Mouse (Mus musculus) T-helper 2 cell (primary cell): ENCODE data around the gene Zfp213.

Source experiments
- in situ Hi-C: fragments of 300-600 bp; cut with MboI, MseI; formaldehyde crosslinking; loops from one replicate; pipeline ENCODE4 v1.15.1; 2025; ENCODE audit warnings: high pct_unique_total_duplicates

Zfp213 gene

DNA sequence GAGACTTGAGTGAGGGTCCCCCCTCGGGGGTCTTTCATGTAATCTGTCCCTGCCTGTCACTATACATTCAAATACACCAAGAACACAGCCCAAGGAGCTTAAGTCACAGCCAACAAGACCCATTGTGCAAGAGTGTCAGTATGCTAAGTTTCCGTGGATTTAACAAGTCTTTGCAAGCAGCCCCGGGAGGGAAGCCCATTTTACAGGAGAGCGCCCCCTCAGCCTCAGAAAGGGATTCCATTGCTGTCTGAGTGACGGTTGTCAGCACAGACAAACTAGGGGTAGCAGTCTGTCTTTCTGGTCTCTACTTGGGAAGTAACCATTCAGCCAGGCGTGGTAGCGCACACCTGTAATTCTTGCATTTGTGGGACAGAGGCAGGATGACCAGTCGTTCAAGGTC, 10.1 kb upstream of the Zfp213 start:
- in situ Hi-C loops, result loop anchor here (25.0 kb wide), 2 partner anchors 387 to 1137 kb away; partner anchors contain the start of gene Zfp40

DNA sequence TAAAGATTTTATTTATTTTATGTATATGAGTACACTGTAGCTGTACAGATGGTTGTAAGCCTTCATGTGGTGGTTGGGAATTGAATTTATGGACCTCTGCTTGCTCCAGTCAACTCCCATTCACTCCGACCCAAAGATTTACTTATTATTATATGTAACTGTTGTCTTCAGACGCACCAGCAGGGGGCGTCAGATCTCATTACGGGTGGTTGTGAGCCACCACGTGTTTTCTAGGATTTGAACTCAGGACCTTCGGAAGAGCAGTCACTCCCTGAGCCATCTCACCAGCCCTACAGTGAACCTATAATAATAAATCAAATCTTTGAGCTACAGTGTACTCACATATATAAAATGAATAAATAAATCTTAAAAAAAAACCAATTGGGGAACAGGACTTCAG, 8.0 kb upstream of the Zfp213 start:
- in situ Hi-C loops, result loop anchor here (25.0 kb wide), 2 partner anchors 385 to 1135 kb away; partner anchors contain the start of gene Zfp40

- in situ Hi-C loops, result loop anchor here (25.0 kb wide), 2 partner anchors 384 to 1134 kb away; partner anchors contain the start of gene Zfp40
Measured at GRCm38 (mm10) chr17:23571084-23571483, 7.0 kb upstream of the Zfp213 start.

DNA sequence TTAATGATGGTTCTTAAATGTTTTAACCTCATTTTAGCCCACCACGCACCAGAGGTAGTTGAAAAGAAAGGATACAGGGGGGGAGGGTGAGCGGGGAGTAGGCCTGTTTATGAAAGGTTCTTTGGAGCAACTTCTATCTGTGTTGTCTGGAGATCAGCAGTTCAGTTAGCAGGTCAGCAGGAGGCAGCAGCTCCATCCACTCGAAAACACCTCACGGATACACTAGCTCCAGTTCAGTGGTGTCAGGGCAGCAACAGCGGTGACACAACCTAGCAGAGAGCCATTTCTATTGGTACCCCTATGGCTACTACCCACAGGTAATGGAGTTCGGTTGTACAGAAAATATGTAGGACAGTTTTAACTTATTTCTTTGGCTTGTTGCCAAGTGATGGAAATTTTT, 6.0 kb upstream of the Zfp213 start:
- in situ Hi-C loops, result loop anchor here (25.0 kb wide), 2 partner anchors 383 to 1133 kb away; partner anchors contain the start of gene Zfp40

- in situ Hi-C loops, result loop anchor here (5.0 to 25.0 kb wide), 4 partner anchors 34 to 1131 kb away; partner anchors contain the start of genes Zfp40, Zfp945 and Zscan10
Measured at GRCm38 (mm10) chr17:23568370-23568769, 4.3 kb upstream of the Zfp213 start.

GRCm38 (mm10) chr17:23566787-23567186, 2.7 kb upstream of the Zfp213 start:
- in situ Hi-C loops, result loop anchor here (5.0 to 25.0 kb wide), 4 partner anchors 36 to 1129 kb away; partner anchors contain the start of genes Zfp40, Zfp945 and Zscan10

DNA sequence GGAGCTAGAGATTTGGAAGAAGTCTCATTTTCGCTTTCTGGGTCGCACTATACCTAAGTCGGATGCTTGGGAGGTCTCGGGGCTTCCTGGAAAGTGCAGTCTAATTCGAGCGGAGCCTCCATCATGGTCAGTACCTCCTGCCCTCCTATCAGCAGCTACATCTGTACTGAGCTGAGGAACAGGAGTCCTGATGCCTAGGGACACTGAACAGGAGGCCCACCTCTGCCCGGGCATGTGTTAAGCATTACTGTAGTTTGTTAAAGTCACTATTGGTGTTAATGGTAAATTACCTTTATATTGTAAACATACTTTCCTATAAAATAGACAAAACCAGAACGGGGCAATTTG, 304 bp upstream of the Zfp213 start:
- in situ Hi-C loops, result loop anchor here (10.0 to 25.0 kb wide), 3 partner anchors 377 to 1127 kb away; partner anchors contain the start of genes Zfp40 and Zfp945

GRCm38 (mm10) chr17:23559767-23560166, 4.3 kb downstream of the Zfp213 start:
- in situ Hi-C loops, result loop anchor here (10.0 to 25.0 kb wide), 3 partner anchors 372 to 1122 kb away; partner anchors contain the start of genes Zfp40 and Zfp945

DNA sequence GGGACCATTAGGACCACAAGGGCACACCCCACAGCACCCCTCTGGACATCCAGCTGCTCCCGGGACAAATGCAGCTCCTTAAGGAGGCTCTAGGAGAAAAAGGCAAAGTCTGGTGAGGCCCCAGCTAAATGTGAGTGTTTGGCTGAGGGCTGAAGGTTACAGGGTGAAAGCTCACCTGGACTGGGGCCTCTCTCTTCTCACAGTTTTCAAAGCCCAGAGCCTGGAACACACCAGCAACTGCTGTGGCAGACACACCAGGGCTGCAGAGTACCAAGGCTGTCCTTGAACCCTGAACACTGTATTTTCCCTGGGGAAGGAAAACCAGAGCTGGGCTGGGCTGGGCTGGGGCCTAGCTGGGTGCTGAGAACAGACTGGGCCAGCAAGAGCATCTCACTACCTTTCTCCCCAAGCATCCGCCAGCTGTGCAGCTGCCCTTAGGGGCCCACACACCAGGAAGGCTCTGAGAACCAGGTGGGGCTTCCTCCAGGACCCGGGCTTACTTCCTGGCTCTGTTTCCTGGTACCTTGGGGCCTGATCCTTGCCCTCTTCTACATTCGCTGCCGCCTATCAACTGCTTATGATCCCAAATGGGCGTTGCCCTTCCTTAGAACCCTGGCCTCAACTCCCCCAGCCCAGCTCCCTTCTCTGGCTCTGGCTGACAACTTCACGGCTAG, 8.7 kb downstream of the Zfp213 start:
- in situ Hi-C loops, result loop anchor here (25.0 kb wide), 2 partner anchors 368 to 1118 kb away; partner anchors contain the start of gene Zfp40

GRCm38 (mm10) chr17:23554321-23554720, 9.7 kb downstream of the Zfp213 start:
- in situ Hi-C loops, result loop anchor here (25.0 kb wide), 2 partner anchors 367 to 1117 kb away; partner anchors contain the start of gene Zfp40

- in situ Hi-C loops, result loop anchor here (25.0 kb wide), 2 partner anchors 366 to 1116 kb away; partner anchors contain the start of gene Zfp40
Measured at GRCm38 (mm10) chr17:23553634-23554120, 10.4 kb downstream of the Zfp213 start.

GRCm38 (mm10) chr17:23552896-23553633, 11.0 kb downstream of the Zfp213 start:
- in situ Hi-C loops, result loop anchor here (25.0 kb wide), 2 partner anchors 366 to 1116 kb away; partner anchors contain the start of gene Zfp40

GRCm38 (mm10) chr17:23551963-23552362, 12.1 kb downstream of the Zfp213 start:
- in situ Hi-C loops, result loop anchor here (25.0 kb wide), 2 partner anchors 365 to 1115 kb away; partner anchors contain the start of gene Zfp40

DNA sequence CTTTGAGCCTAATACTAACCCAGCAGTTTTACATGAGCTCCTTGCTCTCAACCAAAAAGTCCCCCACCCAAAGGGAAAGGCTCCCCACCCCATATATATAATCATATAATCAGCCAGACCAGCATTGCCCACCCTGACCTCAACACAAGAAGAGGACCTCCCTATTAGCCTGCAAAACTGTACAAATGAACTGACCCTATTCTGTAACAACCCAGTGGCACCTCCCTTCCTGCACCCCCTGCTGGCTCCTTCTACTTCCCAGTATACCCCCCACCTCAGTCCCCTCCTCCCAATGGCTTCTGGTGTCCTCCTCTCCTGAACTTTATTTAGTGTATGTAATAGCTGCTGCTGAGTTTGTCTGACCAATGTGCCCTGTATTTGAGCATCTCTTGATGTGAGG, 12.6 kb downstream of the Zfp213 start:
- in situ Hi-C loops, result loop anchor here (25.0 kb wide), 2 partner anchors 364 to 1114 kb away; partner anchors contain the start of gene Zfp40

GRCm38 (mm10) chr17:23550856-23551255, 13.2 kb downstream of the Zfp213 start:
- in situ Hi-C loops, result loop anchor here (25.0 kb wide), 2 partner anchors 364 to 1114 kb away; partner anchors contain the start of gene Zfp40

DNA sequence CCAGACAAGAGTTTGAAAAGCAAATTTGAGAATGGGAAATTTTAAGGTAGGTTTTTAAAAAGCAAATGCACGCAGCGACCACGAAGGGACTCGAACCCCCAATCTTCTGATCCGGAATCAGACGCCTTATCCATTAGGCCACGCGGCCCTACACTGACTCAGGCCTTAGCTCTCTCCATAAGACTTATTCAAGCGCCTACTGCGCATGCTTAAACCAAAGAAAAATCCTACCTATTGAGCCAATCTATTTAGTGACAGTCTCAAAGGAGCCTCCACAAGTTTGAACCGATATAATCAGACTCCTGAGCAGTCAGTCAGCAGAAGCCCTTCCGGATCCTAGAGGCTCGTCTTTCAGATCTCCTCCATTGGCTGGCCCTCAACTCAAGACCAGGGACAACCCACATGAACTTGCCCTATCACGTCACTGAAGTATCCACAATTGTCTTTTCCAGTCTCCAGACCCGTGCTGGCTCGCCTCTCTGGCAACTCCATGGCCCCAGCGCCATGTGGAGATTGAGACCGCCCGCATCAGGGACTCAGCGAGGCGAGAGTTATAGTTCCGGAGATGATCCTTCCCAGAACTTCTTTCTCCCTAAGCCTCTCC, 13.7 kb downstream of the Zfp213 start:
- in situ Hi-C loops, result loop anchor here (25.0 kb wide), 2 partner anchors 363 to 1113 kb away; partner anchors contain the start of gene Zfp40

- in situ Hi-C loops, result loop anchor here (10.0 to 25.0 kb wide), 4 partner anchors 815 to 1987 kb away; partner anchors contain the start of genes Zfp942, Zfp943, Zfp948 and Zfp983
Measured at GRCm38 (mm10) chr17:23549441-23549840, 14.6 kb downstream of the Zfp213 start.

DNA sequence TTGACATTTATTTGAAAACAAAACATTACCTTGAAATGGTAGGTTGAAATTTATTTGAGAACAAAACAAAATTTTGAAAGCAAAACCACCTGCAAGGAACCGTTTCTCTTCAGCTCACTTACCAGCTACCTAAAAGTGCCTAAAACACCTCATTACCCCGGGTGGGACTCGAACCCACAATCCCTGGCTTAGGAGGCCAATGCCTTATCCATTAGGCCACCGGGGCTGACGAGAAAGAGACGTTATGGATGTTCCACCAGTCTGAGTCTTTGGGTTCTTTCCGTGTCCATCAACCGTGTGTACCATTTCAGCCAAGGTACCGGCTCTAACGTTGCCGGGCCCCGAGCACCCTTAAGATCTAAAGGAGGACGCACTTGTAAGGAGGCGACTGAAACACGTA, 15.4 kb downstream of the Zfp213 start:
- in situ Hi-C loops, result loop anchor here (10.0 to 25.0 kb wide), 4 partner anchors 814 to 1986 kb away; partner anchors contain the start of genes Zfp942, Zfp943, Zfp948 and Zfp983

GRCm38 (mm10) chr17:23547681-23548443, 16.2 kb downstream of the Zfp213 start:
- in situ Hi-C loops, result loop anchor here (10.0 to 25.0 kb wide), 4 partner anchors 813 to 1986 kb away; partner anchors contain the start of genes Zfp942, Zfp943, Zfp948 and Zfp983
